Mouse (Mus musculus) C2C12 (cell line): Measurements from ENCODE around the gene Slc6a6.

ENCODE experiments used
- CEBPB ChIP-seq: IDR thresholded peaks from one replicate; pipeline ENCODE4 v1.6.1; 2011; ENCODE audit warnings: low read depth, mild to moderate bottlenecking, control low read depth, moderate library complexity
- CTCF ChIP-seq: IDR thresholded peaks from one replicate; pipeline ENCODE4 v1.5.1; 2011; ENCODE audit not compliant: control insufficient read depth, insufficient read depth, insufficient read length
- FOSL1 ChIP-seq: IDR thresholded peaks from one replicate; pipeline ENCODE4 v1.8.0; 2011; ENCODE audit warnings: mild to moderate bottlenecking, low read length; ENCODE audit not compliant: poor library complexity, insufficient read depth, severe bottlenecking

- TF ChIP-seq CTCF (no peak), FOSL1 (no peak), CEBPB (no peak)
Measured at GRCm38 (mm10) chr6:91754845-91755244, 71.0 kb downstream of the Slc6a6 start.
